Mouse (Mus musculus): ENCODE data around the gene Sf3b2.

DNA sequence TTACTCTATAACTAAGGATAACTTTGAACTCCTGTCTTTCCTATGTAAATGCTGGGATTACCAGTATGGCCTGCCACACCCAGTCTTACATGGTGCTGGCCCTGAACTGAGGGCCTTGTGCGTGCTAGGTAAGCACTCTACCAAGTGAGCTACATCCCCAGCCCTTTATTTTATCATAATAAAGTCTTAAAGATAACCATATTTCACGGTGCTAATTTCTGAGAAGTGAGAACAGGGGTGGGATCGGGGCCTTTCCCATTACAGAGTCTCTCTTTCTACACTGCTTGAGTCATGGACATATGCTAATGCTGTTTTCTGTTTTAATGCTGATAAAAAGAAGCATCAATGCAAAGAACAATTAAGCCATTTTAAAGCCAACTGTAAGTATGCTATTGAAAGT is 26.4 kb downstream of the Sf3b2 start:
- TF ChIP-seq CTCF (IDR thresholded peaks at IDR 0.05; ENCODE audit: borderline replicate concordance, extremely low read depth, insufficient read depth, insufficient read length) (no peak), POLR2A (IDR thresholded peaks at IDR 0.05; ENCODE audit: borderline replicate concordance, extremely low read depth, insufficient read depth, insufficient read length, poor library complexity, severe bottlenecking) (no peak)
